Mouse (Mus musculus): ENCODE measurements around the gene Olfr243.
"Not testable (repeated sequence)": the region's sequence is repeated elsewhere in the genome, so short reads cannot be mapped to it uniquely, and the experiment has no call there.

Olfr243 gene

DNA sequence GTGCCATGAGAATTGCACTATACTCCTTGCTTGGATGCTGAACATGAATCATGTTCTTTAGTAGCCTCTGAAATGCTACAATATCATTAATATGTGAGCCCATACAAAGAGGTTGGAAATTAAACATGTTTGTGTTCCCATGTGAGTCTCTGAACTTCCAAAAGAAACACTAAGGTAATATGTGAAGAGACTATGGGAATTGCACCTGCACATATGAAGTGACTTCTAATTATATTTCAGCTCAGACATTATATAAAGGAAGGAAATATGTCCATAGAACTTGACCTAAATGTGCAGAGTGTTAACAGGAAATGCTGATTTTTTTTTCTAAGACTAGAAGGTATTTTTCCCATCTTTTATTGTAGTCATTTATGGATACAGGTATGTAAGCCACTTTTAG lies at the start of gene Olfr243:
TSS of gene Olfr243 (plus strand) at position 301 of the 400 bp plus-strand sequence.
- no peak for DNase-seq

DNA sequence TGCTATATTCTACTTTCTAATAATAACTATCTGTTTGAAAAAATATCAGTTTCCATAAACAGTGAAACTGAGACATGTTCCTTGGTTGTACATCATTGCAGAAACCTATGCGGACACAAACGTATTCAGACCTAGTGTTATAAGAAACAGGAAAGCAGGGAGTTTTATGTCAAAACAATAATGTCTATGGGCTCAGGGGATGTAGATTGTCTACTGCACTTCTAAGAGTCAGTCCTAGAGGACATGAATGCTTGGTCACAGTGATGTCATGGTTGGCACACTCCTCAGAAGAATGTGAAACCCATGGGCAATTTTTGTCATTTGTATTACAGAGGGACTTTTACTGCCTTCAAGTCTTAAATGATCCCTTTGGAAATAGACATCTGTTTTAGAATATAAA lies 43.4 kb upstream of the Olfr243 start, which contains the start of gene Olfr624:
TSS of gene Olfr624 (minus strand) at position 101 of the 400 bp plus-strand sequence.
- DNase-seq: no peak

DNA sequence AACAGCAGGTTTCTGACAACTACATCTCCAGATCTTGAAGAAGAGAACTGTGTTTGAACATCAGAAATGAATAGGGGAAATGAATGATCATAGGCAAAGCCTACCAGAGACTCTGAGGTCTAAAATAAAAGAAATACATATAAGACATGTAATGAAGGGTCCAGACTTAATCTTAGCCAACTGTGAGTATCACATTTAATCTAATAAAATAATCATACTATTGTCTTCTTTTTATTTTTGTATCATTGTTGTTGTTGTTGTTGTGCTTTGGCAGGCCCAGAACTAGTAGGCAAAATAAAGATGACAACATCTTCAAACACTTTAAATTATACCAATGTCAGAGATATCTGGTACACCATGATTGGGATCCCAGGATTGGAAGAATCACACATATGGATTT lies 32.1 kb upstream of the Olfr243 start, which contains the start of gene Olfr625-ps1:
TSS of gene Olfr625-ps1 (plus strand) at position 301 of the 400 bp plus-strand sequence.
- DNase-seq: no peak

DNA sequence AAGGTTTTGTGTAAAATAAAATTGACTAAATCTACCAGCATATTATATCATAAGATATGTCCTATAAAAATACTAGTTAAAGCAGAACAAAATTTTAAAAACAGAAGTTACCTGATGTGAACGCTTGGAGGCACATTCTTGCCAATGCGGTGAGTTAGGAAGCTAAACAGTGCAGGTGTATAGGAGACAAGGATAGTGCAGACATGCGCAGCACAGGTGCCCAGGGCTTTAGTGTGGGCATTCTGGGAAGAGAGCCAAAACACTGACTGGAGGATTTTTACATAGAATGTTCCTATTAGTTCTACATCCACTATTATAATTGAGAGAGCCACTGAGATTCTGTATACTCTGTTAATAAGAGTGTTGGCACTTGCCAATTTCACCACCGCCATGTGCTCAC lies 15.0 kb upstream of the Olfr243 start:
- DNase-seq: no peak

DNA sequence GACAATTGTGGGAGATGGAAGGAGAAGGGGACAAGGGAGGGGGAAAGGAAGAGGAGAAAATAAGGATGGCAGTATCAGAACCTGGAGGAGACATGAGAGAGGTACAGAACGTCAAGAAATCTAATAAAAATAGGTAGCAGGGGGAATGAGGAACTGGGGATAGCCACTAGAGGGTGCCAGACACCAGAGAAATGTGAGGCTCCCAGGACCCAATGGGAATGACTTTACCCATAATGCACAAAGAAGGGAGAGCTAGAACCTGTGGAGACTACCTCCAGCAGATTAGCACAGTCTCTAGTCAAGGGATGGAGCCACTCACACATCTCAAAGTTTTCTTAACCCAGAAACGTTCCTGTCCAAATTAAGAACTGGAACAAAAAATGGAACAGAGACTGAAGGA lies 2.4 kb upstream of the Olfr243 start:
- no peak for DNase-seq

DNA sequence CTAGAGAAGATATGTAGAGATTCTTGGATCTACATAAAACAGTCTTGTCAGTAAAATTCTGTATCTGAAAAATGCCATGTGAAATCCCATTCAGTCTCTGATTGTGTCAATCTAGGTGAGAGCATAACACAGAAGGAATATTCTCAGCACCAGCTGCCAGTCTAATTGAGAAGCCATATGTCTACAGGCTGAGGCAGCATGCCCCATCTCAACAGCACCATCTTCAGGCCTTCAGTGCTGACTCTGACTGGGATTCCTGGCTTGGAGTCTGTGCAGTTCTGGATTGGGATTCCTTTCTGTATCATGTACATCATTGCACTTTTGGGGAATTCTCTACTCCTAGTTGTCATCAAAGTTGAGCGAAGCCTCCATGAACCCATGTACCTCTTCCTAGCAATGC lies 1.9 kb downstream of the Olfr243 start:
- not testable (repeated sequence) for DNase-seq

DNA sequence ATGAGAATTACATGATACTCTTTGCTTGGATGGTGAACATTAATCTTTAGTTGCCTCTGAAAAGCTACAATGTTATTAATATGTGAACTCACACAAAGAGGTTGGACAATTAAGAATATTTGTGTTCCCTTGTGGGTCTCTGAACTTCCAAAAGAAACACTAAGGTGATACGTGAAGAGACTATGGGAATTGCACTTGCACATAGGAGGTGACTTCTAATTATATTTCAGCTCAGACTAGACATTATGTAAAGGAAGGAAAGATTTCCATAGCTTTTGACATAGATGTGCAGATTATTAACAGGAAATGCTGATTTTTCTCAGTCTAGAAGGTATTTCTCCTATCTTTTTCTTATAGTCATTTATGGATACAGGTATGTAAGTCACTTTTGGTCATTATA lies 15.6 kb downstream of the Olfr243 start, which contains the start of gene Olfr628:
TSS of gene Olfr628 (plus strand) at position 301 of the 400 bp plus-strand sequence.
- DNase-seq: no peak

DNA sequence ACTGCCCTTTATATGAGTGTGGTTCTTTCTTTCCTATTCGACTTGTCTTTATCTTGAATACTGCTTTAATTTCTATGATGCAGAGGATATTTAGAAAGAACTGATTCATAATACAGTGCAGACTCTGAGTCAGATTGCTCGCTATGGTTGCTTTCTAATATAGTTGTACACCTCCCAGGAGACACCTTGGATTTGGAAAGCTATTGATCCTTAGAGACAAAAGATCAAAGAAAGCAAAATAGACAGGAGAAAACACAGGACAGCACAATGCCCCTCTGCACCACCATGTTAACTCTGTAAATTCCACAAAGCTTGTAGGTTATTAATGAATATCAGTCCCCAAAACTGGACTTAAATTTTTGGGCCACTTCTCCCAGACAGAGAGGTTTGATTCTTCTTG lies 30.4 kb downstream of the Olfr243 start, which contains the start of gene Olfr629:
TSS of gene Olfr629 (minus strand) at position 101 of the 400 bp plus-strand sequence.
- DNase-seq: no peak

DNA sequence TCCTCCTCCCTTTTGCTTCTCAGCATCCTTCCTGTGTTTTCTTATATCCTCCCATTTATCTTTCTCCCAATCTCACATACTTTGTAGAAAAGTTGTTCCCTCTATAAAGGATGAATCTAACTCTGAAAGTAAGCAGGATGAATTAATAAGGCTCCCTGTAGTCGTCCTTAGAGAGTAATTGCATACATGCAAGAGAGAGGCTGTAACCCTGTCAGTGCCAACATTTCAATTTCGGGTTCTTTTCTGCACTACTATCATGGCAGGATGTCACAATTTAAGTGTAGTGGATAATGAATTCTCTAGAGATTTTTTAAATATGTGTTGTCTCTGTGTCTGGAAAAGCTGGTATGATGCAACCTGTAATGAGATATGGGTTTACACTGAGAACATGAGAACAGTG lies 42.8 kb downstream of the Olfr243 start, which contains the start of gene Olfr630:
TSS of gene Olfr630 (minus strand) at position 101 of the 400 bp plus-strand sequence.
- DNase-seq: no peak

DNA sequence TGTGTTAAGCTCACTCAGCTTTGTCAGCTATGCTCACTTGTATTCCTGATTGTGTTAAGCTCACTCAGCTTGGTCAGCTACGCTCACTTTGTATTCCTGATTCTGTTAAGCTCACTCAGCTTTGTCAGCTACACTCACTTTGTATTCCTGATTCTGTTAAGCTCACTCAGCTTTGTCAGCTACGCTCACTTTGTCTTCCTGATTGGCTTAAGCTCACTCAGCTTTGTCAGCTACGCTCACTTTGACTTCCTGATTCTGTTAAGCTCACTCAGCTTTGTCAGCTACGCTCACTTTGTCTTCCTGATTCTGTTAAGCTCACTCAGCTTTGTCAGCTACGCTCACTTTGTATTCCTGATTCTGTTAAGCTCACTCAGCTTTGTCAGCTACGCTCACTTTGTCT lies 47.7 kb downstream of the Olfr243 start:
- DNase-seq: not testable (repeated sequence)

DNA sequence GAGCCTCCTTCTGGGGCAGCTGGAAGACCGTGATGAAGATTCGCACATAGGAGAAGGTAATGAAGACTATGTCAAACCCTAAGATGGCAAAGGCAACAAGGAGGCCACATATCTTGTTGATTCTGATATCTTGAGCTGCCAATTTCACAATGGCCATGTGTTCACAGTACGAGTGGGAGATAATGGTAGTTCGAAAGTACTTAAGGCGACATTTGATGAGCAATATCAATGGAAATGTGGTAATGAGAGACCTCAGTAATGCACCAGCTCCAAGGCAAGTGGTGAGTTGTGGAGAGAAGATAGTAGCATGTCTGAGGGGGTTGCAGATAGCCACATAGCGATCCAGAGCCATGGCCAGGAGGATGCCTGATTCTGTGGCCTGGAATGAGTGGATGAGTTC lies 53.2 kb downstream of the Olfr243 start:
- not testable (repeated sequence) for DNase-seq
